Mouse (Mus musculus): ENCODE results near the gene Rps17. TPM values are rescaled to one million over a fixed set of nuclear protein-coding genes. Genes with fewer than 3 reads are reported as not detected.

The Rps17 gene
- 469 TPM for polyA plus RNA-seq (2014; fragmentation: Illumina TruSeq; extraction: RNeasy Lipid Tissue Mini Kit (QIAGEN cat#74804))

GRCm38 (mm10) chr7:81344544-81345446, at the start of gene Rps17:
TSS of gene Rps17 (minus strand) at chr7:81345254.

Other genes with a start within 250 kb of the Rps17 start
- gene Slc28a1, start 230.5 kb downstream of the Rps17 start, polyA plus RNA-seq (2014; fragmentation: Illumina TruSeq; extraction: RNeasy Lipid Tissue Mini Kit (QIAGEN cat#74804)) = not detected
- 152 TPM for gene Pde8a, start 131.7 kb downstream of the Rps17 start, polyA plus RNA-seq (2014; fragmentation: Illumina TruSeq; extraction: RNeasy Lipid Tissue Mini Kit (QIAGEN cat#74804))
- 39.3 TPM for gene Cpeb1, start 110.2 kb upstream of the Rps17 start, polyA plus RNA-seq (2014; fragmentation: Illumina TruSeq; extraction: RNeasy Lipid Tissue Mini Kit (QIAGEN cat#74804))
- gene Ap3b2, start 148.7 kb upstream of the Rps17 start, polyA plus RNA-seq (2014; fragmentation: Illumina TruSeq; extraction: RNeasy Lipid Tissue Mini Kit (QIAGEN cat#74804)) = 0.34 TPM
- not detected for gene BC048679, start 153.0 kb upstream of the Rps17 start, polyA plus RNA-seq (2014; fragmentation: Illumina TruSeq; extraction: RNeasy Lipid Tissue Mini Kit (QIAGEN cat#74804))
- 0.29 TPM for gene Fsd2, start 221.7 kb upstream of the Rps17 start, polyA plus RNA-seq (2014; fragmentation: Illumina TruSeq; extraction: RNeasy Lipid Tissue Mini Kit (QIAGEN cat#74804))
- 7.1 TPM for gene Whamm, start 226.0 kb upstream of the Rps17 start, polyA plus RNA-seq (2014; fragmentation: Illumina TruSeq; extraction: RNeasy Lipid Tissue Mini Kit (QIAGEN cat#74804))